Mouse (Mus musculus) midbrain, embryonic 14.5 days (tissue): ENCODE results near the gene Rere. TPM values are rescaled to one million over a fixed set of nuclear protein-coding genes. Genes with fewer than 3 reads are reported as not detected.
"Not testable (repeated sequence)": the region's sequence is repeated elsewhere in the genome, so short reads cannot be mapped to it uniquely, and the experiment has no call there.

ENCODE experiments used
- ATAC-seq: fragments of 200-750 bp; cut with Nextera tagmentation; 2 replicates; pipeline ENCODE4 v1.8.0; 2017; ENCODE audit warnings: moderate number of reproducible peaks, moderate library complexity; ENCODE audit not compliant: low FRiP score, low TSS enrichment
- DNase-seq: peaks from one replicate; pipeline ENCODE4 v3.0.0-alpha.2; 2015
- H3K27ac ChIP-seq: fragments of 300-500 bp; sonication (generic); replicated peaks from 2 replicates; pipeline ENCODE4 v1.5.1; 2014; ENCODE audit warnings: mild to moderate bottlenecking, low read depth, low read length, moderate library complexity
- H3K27me3 ChIP-seq: fragments of 300-500 bp; sonication (generic); 2 replicates; pipeline ENCODE4 v1.6.1; 2014; ENCODE audit warnings: low read length, control low read depth, mixed read lengths; ENCODE audit not compliant: control insufficient read depth, insufficient read depth
- H3K36me3 ChIP-seq: fragments of 300-500 bp; sonication (generic); 2 replicates; pipeline ENCODE4 v1.6.1; 2014; ENCODE audit warnings: low read length, control low read depth; ENCODE audit not compliant: control insufficient read depth, insufficient read depth
- H3K4me1 ChIP-seq: fragments of 300-500 bp; sonication (generic); 2 replicates; pipeline ENCODE4 v1.6.1; 2014; ENCODE audit warnings: mild to moderate bottlenecking, antibody characterized with exemption, low read length, control low read depth; ENCODE audit not compliant: control insufficient read depth, insufficient read depth
- H3K4me2 ChIP-seq: fragments of 300-500 bp; sonication (generic); 2 replicates; pipeline ENCODE4 v1.6.1; 2014; ENCODE audit warnings: mild to moderate bottlenecking, low read length, moderate library complexity
- H3K4me3 ChIP-seq: fragments of 300-500 bp; sonication (generic); replicated peaks from 2 replicates; pipeline ENCODE4 v1.5.1; 2014; ENCODE audit warnings: low read depth, low read length
- H3K9ac ChIP-seq: fragments of 300-500 bp; sonication (generic); replicated peaks from 2 replicates; pipeline ENCODE4 v1.6.1; 2014; ENCODE audit warnings: mild to moderate bottlenecking, low read length, moderate library complexity
- H3K9me3 ChIP-seq: fragments of 300-500 bp; sonication (generic); 2 replicates; pipeline ENCODE4 v1.6.1; 2016; ENCODE audit warnings: low read length, control low read depth, mixed read lengths; ENCODE audit not compliant: control insufficient read depth
- WGBS: fragments of 180-500 bp; shearing (Covaris S2); extraction: QIAGEN DNeasy Blood & Tissue Kit; methylation state at CpG from one replicate; pipeline ENCODE4 v1.1.7; 2014; 5-methylcytosine and 5-hydroxymethylcytosine counted together
- polyA plus RNA-seq: library from polyadenylated mRNA; unstranded; fragments of >200 nt; fragmentation: Nextera tagmentation; extraction: Ambion mirVana; gene quantifications from 2 replicates; pipeline ENCODE4 v1.2.1, GENCODE M21; 2014

The Rere gene
- polyA plus RNA-seq, 1 experiment from 2014 or later, result 48.6 TPM

DNA sequence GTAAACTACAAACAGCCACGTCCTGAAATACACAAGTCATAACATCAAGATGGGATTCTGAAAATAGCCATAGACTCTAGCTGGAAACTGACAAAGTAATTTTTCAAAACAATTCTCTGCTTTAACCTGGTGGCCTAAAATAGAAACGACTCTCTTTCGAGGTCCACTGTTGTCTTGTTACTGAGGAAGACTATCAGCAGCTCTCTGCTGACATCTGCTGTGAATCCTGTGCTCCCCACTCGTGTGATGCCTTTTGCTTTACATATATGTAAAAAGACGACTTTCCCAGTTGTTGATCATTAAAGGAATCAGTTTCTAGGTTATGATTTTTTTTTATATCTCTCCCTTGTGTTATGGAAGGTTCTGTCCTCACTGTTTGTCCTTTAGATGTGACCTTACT lies 194.8 kb downstream of the Rere start:
- no peaks in the 10 kb centered on the region for H3K27me3 ChIP-seq
- no peak overlapping the region for H3K9ac ChIP-seq
- ATAC-seq (no peak), DNase-seq (no peak)
- WGBS, result 72% methylated on average over 5 of the region's 5 CpGs
- peaks cover 26% of the 10 kb centered on the region for H3K36me3 ChIP-seq
- peaks cover 11% of the 10 kb centered on the region for H3K4me1 ChIP-seq
- no peaks in the 10 kb centered on the region for H3K9me3 ChIP-seq
- no peak overlapping the region for H3K4me3 ChIP-seq
- H3K4me2 ChIP-seq, result no peak overlapping the region
- no peak overlapping the region for H3K27ac ChIP-seq

DNA sequence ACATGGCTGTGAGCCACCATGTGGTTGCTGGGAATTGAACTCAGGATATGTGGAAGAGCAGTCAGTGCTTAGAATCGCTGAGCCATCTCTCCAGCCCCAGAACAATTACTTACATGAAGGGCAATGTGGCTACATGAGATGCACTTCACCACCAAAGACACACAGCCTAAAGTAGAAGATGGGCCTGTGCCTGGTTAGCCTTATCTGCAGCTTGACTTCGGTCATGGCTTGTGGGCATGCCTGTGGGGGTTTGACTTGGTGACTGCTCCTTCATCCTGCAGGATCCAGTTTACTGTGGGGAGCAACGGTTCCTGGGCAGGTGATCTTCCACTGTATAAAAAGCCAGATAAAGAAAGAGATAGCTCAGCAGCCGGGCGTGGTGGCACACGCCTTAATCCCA lies 196.6 kb downstream of the Rere start:
- H3K27me3 ChIP-seq, result no peaks in the 10 kb centered on the region
- peaks cover 32% of the 10 kb centered on the region for H3K36me3 ChIP-seq
- H3K4me1 ChIP-seq, result peaks cover 4% of the 10 kb centered on the region; the same call in 1 of the 2 replicates
- no peak overlapping the region for H3K9ac ChIP-seq
- H3K9me3 ChIP-seq, result no peaks in the 10 kb centered on the region
- ATAC-seq (no peak), DNase-seq (no peak)
- H3K27ac ChIP-seq, result no peak overlapping the region
- no peak overlapping the region for H3K4me3 ChIP-seq
- H3K4me2 ChIP-seq, result no peak overlapping the region
- 96% methylated on average over 6 of the region's 6 CpGs for WGBS

DNA sequence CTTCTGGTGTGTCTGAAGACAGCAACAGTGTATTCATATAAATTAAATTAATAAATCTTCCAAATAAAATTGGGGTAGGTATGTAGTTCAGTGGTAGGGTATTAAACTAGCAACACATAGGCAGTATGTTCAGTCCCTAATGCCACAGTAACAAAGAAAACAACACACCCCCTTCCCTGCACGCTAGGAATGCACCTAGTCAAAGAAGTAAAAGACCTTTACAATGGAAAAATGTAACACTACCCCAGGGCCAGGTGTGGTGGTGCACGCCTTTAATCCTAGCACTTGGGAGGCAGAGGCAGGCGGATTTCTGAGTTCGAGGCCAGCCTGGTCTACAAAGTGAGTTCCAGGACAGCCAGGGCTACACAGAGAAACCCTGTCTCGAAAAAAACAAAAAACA lies 201.6 kb downstream of the Rere start:
- Histone ChIP-seq H3K36me3 (peaks cover 23% of the 10 kb centered on the region), H3K4me1 (0 out of 2 replicates have a peak, but pooled peaks cover 11% of the 10 kb centered on the region)
- WGBS, result 93% methylated on average over 4 of the region's 5 CpGs
- H3K4me2 ChIP-seq, ATAC-seq, H3K9me3 ChIP-seq, H3K27me3 ChIP-seq, H3K27ac ChIP-seq, H3K4me3 ChIP-seq, H3K9ac ChIP-seq, DNase-seq: not testable (repeated sequence)

DNA sequence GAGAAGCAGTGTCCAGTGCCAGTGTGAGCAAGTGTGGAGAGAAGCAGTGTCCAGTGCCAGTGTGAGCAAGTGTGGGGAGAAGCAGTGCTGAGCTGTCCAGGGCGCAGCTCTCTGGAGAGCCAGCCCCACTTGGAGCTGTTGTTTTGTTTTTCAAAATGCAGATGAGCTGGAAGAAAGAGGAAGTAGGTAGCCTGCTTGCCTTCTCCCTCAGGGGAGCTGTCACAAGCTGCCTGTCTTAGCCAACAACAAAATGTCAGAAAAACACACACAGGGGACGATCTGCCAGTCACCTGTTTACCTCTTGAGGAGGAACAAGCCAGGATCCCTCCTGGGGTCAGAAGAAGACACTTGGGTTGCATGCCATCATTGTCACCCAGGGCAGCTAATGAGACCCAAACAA lies 204.7 kb downstream of the Rere start:
- WGBS, result 44% methylated on average over 2 of the region's 2 CpGs
- H3K4me3 ChIP-seq, result no peak overlapping the region
- H3K4me1 ChIP-seq, result peaks cover 18% of the 10 kb centered on the region
- no peak overlapping the region for H3K9ac ChIP-seq
- H3K4me2 ChIP-seq, result no peak overlapping the region
- ATAC-seq (no peak), DNase-seq (no peak)
- peaks cover 6% of the 10 kb centered on the region for H3K36me3 ChIP-seq
- no peaks in the 10 kb centered on the region for H3K27me3 ChIP-seq
- no peak overlapping the region for H3K27ac ChIP-seq
- H3K9me3 ChIP-seq, result no peaks in the 10 kb centered on the region

DNA sequence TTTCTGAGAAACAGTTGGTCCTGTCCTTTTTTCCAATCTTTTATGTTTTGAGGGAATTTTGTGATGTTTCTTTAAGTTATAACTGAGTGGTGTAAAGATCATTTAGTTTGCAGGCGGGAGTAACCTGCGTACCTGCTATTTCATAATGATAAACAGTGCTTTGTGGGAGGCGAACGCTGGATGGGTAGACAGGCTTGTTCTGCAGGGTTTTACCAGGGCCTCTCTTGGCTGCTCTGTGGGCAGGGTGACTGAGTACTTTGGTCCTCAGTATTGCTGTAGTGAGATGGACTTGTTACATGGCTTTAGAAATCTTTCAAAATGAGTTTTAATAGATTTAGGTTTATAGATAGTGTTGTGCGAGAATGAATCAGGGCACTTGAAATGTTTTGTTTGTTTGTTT lies 205.7 kb downstream of the Rere start:
- peaks cover 18% of the 10 kb centered on the region for H3K4me1 ChIP-seq
- no peak overlapping the region for H3K9ac ChIP-seq
- DNase-seq (no peak), ATAC-seq (no peak)
- WGBS, result 80% methylated on average over 5 of the region's 5 CpGs
- H3K36me3 ChIP-seq, result peaks cover 2% of the 10 kb centered on the region
- H3K4me2 ChIP-seq, result no peak overlapping the region
- no peaks in the 10 kb centered on the region for H3K27me3 ChIP-seq
- no peak overlapping the region for H3K4me3 ChIP-seq
- no peaks in the 10 kb centered on the region for H3K9me3 ChIP-seq
- H3K27ac ChIP-seq, result no peak overlapping the region

DNA sequence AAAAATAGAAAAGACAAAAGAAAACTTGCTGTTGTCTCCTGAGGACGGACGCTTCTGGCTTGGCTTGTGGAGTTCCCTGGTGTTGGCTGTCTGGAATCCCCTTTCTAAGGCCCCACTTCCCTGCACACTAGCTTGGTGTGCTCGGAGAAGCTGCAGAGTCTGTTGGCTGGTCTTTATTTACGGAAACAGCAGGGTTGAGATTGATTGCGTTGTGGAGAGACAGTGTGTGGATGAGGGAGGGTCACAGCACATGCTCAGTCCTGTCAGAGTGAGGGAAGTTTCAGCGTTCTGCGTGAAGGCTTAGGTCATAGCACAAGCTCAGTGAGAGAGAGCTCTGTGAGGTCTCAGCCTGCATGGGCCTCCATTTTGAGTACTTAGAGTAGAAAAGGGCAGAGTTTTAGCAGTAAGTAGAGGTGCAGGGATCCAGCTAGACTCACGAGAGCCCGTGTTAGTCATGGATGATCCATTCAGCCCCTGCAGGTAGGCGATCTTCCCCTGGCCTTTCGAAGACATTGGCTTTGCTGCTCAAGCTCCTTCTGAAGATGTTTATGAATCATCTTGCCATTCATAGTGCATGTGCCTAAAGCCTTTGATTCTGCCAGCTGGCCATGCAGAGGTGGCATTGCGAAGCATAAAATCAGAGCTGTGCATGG lies 206.8 kb downstream of the Rere start:
- DNase-seq (peak; percentile 92), ATAC-seq (peak; percentile 75)
- 19% methylated on average over 12 of the region's 12 CpGs for WGBS

DNA sequence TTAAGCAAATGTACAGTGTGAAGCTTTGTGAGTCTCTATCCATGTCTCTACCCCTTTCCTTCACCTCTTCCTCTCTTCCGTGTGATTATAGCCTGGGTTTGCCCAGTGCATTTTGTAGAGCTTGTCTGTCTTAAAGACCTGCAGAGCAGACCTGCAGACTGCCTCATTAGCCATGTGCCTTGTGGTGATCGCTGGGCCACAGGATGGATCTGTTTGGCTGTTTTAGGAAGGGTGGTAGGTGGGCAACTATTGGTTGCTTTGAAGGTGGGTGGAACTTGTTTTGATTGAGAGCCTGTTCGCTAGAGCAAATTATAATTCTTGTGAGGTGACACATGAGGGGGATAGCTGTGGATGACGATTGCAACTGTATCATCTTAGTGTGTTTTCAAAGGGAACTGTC lies 207.3 kb downstream of the Rere start:
- H3K9me3 ChIP-seq, result no peaks in the 10 kb centered on the region
- peak overlapping the region; percentile 57 for H3K4me2 ChIP-seq
- H3K27ac ChIP-seq, result peak overlapping the region; percentile 73
- H3K4me1 ChIP-seq, result peaks cover 18% of the 10 kb centered on the region
- ATAC-seq, result no peak
- 74% methylated on average over 4 of the region's 4 CpGs for WGBS
- H3K27me3 ChIP-seq, result no peaks in the 10 kb centered on the region
- H3K9ac ChIP-seq, result peak overlapping the region; percentile 40
- H3K4me3 ChIP-seq, result peak overlapping the region; percentile 31
- no peaks in the 10 kb centered on the region for H3K36me3 ChIP-seq
- no peak for DNase-seq

More for the DNA sequence above, 206.8 kb downstream of the Rere start:
- peak overlapping the region; percentile 40 for H3K9ac ChIP-seq
- H3K27ac ChIP-seq, result peak overlapping the region; percentile 73
- no peaks in the 10 kb centered on the region for H3K9me3 ChIP-seq
- H3K4me3 ChIP-seq, result peak overlapping the region; percentile 31
- H3K36me3 ChIP-seq, result no peaks in the 10 kb centered on the region; the same call in 1 of the 2 replicates
- peaks cover 18% of the 10 kb centered on the region for H3K4me1 ChIP-seq
- H3K27me3 ChIP-seq, result no peaks in the 10 kb centered on the region
- peak overlapping the region; percentile 57 for H3K4me2 ChIP-seq

DNA sequence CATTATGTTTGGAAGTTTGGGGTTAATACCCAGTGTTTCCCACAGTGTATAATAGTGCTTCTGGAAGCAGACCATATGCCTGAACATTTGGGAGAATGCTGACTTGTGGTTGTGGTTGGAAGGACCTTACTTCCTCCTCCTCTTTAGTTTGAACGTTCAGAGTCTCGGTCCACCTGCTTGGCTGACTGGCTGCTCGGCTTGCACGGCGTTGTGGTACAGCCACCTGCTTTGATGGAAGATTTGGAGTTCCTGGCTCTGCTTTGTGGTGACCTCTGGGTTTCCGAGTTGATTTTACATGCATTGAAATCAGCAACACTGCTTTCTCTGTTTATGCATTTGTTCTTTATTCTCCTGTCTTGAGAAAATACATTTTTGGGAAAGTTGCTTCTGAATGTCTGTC lies 208.6 kb downstream of the Rere start:
- no peaks in the 10 kb centered on the region for H3K9me3 ChIP-seq
- H3K4me2 ChIP-seq, result no peak overlapping the region
- no peak overlapping the region for H3K9ac ChIP-seq
- DNase-seq (no peak), ATAC-seq (no peak)
- peaks cover 22% of the 10 kb centered on the region for H3K4me1 ChIP-seq
- WGBS, result 91% methylated on average over 6 of the region's 6 CpGs
- H3K4me3 ChIP-seq, result no peak overlapping the region
- H3K27ac ChIP-seq, result no peak overlapping the region
- no peaks in the 10 kb centered on the region for H3K36me3 ChIP-seq
- no peaks in the 10 kb centered on the region for H3K27me3 ChIP-seq

DNA sequence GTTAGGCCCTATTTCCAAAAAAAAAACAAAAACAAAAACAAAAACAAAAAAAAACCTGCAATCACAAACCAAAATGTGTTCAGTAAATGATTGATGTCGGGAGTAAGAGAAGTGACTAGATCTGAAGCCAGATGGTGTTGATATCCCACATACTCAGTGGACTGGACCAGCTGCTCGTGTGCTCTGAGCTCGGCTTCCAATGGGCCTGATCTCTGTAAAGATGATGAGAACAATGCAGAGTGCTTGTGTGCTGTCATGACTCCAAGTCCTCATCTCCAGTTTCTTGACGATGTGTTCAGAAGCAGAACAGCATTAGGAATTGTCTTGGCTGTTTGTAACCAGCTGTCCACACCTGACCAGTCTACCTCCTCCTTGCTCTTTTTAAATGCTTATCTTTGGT lies 210.3 kb downstream of the Rere start:
- H3K27ac ChIP-seq, result no peak overlapping the region
- no peak overlapping the region for H3K4me3 ChIP-seq
- no peak overlapping the region for H3K9ac ChIP-seq
- peaks cover 29% of the 10 kb centered on the region for H3K4me1 ChIP-seq
- H3K4me2 ChIP-seq, result no peak overlapping the region
- no peaks in the 10 kb centered on the region for H3K27me3 ChIP-seq
- H3K9me3 ChIP-seq, result no peaks in the 10 kb centered on the region
- 74% methylated on average over 4 of the region's 4 CpGs for WGBS
- ATAC-seq, result no peak
- no peak for DNase-seq
- no peaks in the 10 kb centered on the region for H3K36me3 ChIP-seq
